Mouse (Mus musculus): ENCODE results near the gene Sulf2. TPM values are rescaled to one million over a fixed set of nuclear protein-coding genes. Genes with fewer than 3 reads are reported as not detected.

The Sulf2 gene
- total and polyA plus RNA-seq, 3 experiments = not detected

DNA sequence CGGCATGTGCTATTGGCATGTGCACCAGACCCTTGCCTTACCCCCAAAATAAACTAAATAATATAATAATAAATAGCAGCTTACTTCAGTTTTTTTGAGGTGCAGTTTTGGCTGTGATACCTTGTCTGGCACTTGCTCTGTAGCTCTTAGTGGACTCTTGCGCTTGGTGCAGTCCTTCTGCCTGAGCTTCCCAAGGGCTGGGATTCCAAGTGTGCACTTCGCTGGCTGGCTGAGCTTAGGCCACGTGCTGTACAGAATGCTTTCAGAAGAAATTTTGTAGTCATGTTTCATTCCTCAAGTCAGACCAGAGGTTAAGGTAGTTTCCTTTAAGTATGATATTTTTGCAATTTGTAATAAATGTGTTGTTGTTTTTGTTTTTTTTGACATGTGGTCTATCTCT lies 115.8 kb downstream of the Sulf2 start:
- no peaks in the 10 kb centered on the region for H3K9me3 ChIP-seq (replicated peaks; ENCODE audit: insufficient read depth, low read length)
- no peaks in the 10 kb centered on the region for H3K27me3 ChIP-seq (ENCODE audit: control insufficient read depth in 1 of 2, insufficient read depth in 2 of 2, low read length in 2 of 2)
- no peak for DNase-seq (ENCODE audit: low read depth, low spot score)
- no peaks in the 10 kb centered on the region for H3K79me2 ChIP-seq (ENCODE audit: control insufficient read depth, insufficient read depth, low read length, poor library complexity)
- TF ChIP-seq GABPA (IDR thresholded peaks at IDR 0.05; ENCODE audit: low read depth, low read length) (no peak), KAT2A (conservative IDR thresholded peaks at IDR 0.05; ENCODE audit: low read depth, low read length) (no peak), SIN3A (IDR thresholded peaks at IDR 0.05; ENCODE audit: low read length) (no peak), CTCF (IDR thresholded peaks at IDR 0.05 in 2 of 3, conservative IDR thresholded peaks at IDR 0.05 in 1 of 3; ENCODE audit: control insufficient read depth in 1 of 3, insufficient read depth in 1 of 3, low read depth in 2 of 3, low read length in 3 of 3, poor library complexity in 1 of 3, severe bottlenecking in 1 of 3) (no peak), TBP (IDR thresholded peaks at IDR 0.05; ENCODE audit: low read depth, low read length) (no peak), GATA1 (IDR thresholded peaks at IDR 0.05; ENCODE audit: low read depth, low read length) (no peak), POLR2A (IDR thresholded peaks at IDR 0.05; ENCODE audit: control insufficient read depth in 1 of 2, insufficient read depth in 1 of 2, low read depth in 1 of 2, low read length in 2 of 2, poor library complexity in 1 of 2) (no peak), RAD21 (IDR thresholded peaks at IDR 0.05; ENCODE audit: low read depth, low read length) (no peak), POLR2AphosphoS2 (IDR thresholded peaks at IDR 0.05; ENCODE audit: low read length) (no peak), EP300 (IDR thresholded peaks at IDR 0.05; ENCODE audit: low read depth in 1 of 2, low read length in 2 of 2) (no peak), CHD2 (IDR thresholded peaks at IDR 0.05; ENCODE audit: low read length) (no peak), MAX (IDR thresholded peaks at IDR 0.05; ENCODE audit: low read length) (no peak), HCFC1 (IDR thresholded peaks at IDR 0.05; ENCODE audit: low read depth, low read length) (no peak), UBTF (IDR thresholded peaks at IDR 0.05; ENCODE audit: borderline replicate concordance, insufficient read depth, low read depth, low read length) (no peak), BHLHE40 (IDR thresholded peaks at IDR 0.05; ENCODE audit: borderline replicate concordance, low read depth, low read length) (no peak), TCF12 (IDR thresholded peaks at IDR 0.05; ENCODE audit: low read depth, low read length) (no peak), POLR2AphosphoS5 (IDR thresholded peaks at IDR 0.05; ENCODE audit: borderline replicate concordance, low read depth, low read length) (no peak), NELFE (IDR thresholded peaks at IDR 0.05; ENCODE audit: low read depth, low read length) (no peak), E2F4 (IDR thresholded peaks at IDR 0.05; ENCODE audit: borderline replicate concordance, low read depth, low read length) (no peak), MYC (IDR thresholded peaks at IDR 0.05; ENCODE audit: low read depth, low read length) (no peak)
- no peak overlapping the region for H3K27ac ChIP-seq (ENCODE audit: control insufficient read depth, low read depth, low read length)
- H3K36me3 ChIP-seq (ENCODE audit: control insufficient read depth in 1 of 2, insufficient read depth in 2 of 2, low read length in 2 of 2) = peaks cover 0 to 11% of the 10 kb centered on the region in 2 experiments; a peak in 2 of 4 replicates
- H3K4me1 ChIP-seq (ENCODE audit: control insufficient read depth in 1 of 2, insufficient read depth in 2 of 2, low read length in 2 of 2) = peaks cover 3 to 13% of the 10 kb centered on the region in 2 experiments
- no peak overlapping the region for H3K4me3 ChIP-seq (ENCODE audit: control insufficient read depth in 1 of 2, insufficient read depth in 1 of 2, low read depth in 2 of 2, low read length in 2 of 2)
- H3K9ac ChIP-seq (ENCODE audit: control insufficient read depth, low read depth, low read length, poor library complexity, severe bottlenecking) = no peak overlapping the region

DNA sequence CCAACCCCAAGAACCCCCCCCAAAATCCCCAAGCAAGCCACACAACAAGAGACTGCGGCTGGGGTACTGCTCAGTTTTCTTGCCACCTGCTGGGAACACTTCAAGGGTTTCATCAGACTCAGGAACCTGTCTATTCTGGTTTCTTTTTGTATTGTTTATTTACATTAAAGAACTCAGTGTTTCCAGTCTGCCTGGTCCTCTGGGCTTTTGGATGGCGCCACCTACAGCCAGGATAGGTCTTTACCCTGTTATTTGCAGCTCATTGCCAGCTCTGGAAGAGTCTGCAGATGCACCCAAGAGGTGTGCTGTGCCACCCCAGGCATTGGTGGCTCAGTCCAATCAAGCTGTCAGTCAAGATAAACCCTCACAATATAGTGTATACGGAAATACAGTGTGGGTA lies 119.7 kb downstream of the Sulf2 start:
- H3K9ac ChIP-seq (ENCODE audit: control insufficient read depth, low read depth, low read length, poor library complexity, severe bottlenecking) = no peak overlapping the region

More for the DNA sequence above, 119.7 kb downstream of the Sulf2 start:
- no peaks in the 10 kb centered on the region for H3K27me3 ChIP-seq (ENCODE audit: control insufficient read depth in 1 of 2, insufficient read depth in 2 of 2, low read length in 2 of 2)
- 0 out of 4 replicates have a peak, but pooled peaks cover 0 to 2% of the 10 kb centered on the region in 2 experiments for H3K36me3 ChIP-seq (ENCODE audit: control insufficient read depth in 1 of 2, insufficient read depth in 2 of 2, low read length in 2 of 2)
- no peaks in the 10 kb centered on the region for H3K9me3 ChIP-seq (replicated peaks; ENCODE audit: insufficient read depth, low read length)
- DNase-seq (ENCODE audit: low read depth, low spot score) = peak; percentile 72
- no peak overlapping the region for H3K27ac ChIP-seq (ENCODE audit: control insufficient read depth, low read depth, low read length)
- H3K79me2 ChIP-seq (ENCODE audit: control insufficient read depth, insufficient read depth, low read length, poor library complexity) = no peaks in the 10 kb centered on the region
- TF ChIP-seq MEF2A (IDR thresholded peaks at IDR 0.05; ENCODE audit: extremely low read depth, insufficient replicate concordance, low read depth, low read length, poor library complexity, severe bottlenecking) = no peak
- peak; percentile 69 for TF ChIP-seq ZC3H11A (IDR thresholded peaks at IDR 0.05; ENCODE audit: low read depth, low read length)
- TF ChIP-seq CTCF (IDR thresholded peaks at IDR 0.05 in 2 of 3, conservative IDR thresholded peaks at IDR 0.05 in 1 of 3; ENCODE audit: control insufficient read depth in 1 of 3, insufficient read depth in 1 of 3, low read depth in 2 of 3, low read length in 3 of 3, poor library complexity in 1 of 3, severe bottlenecking in 1 of 3) = peak; percentile 68 to 80 (median 73)
- TF ChIP-seq RAD21 (IDR thresholded peaks at IDR 0.05; ENCODE audit: low read depth, low read length) = peak; percentile 82
- TF ChIP-seq SMC3 (IDR thresholded peaks at IDR 0.05; ENCODE audit: low read depth, low read length) = peak; percentile 68
- peaks cover 2 to 5% of the 10 kb centered on the region in 2 experiments; a peak in 2 of 4 replicates for H3K4me1 ChIP-seq (ENCODE audit: control insufficient read depth in 1 of 2, insufficient read depth in 2 of 2, low read length in 2 of 2)
- H3K4me3 ChIP-seq (ENCODE audit: control insufficient read depth in 1 of 2, insufficient read depth in 1 of 2, low read depth in 2 of 2, low read length in 2 of 2) = no peak overlapping the region
